Mouse (Mus musculus) left cerebral cortex, adult 2 months (tissue): ENCODE measurements around the gene Fam57b. TPM values are rescaled to one million over a fixed set of nuclear protein-coding genes. Genes with fewer than 3 reads are reported as not detected.

Experiments
- DNase-seq, 2 experiments: peaks; one replicate each; pipeline ENCODE4 v3.0.0; 2021 to 2022; ENCODE audit warnings: low spot score in 2 of 2, mixed read lengths in 1 of 2; ENCODE audit errors: extremely low spot score in 1 of 2
- H3K27ac ChIP-seq: fragments of 200-600 bp; 2 replicates; pipeline ENCODE4 v1.8.1; 2022
- H3K4me3 ChIP-seq: fragments of 200-600 bp; 2 replicates; pipeline ENCODE4 v1.8.1; 2022
- CTCF ChIP-seq: fragments of 200-600 bp; IDR thresholded peaks from 2 replicates; pipeline ENCODE4 v1.8.1; 2022; ENCODE audit warnings: antibody characterized with exemption, mild to moderate bottlenecking, moderate library complexity
- intact Hi-C: fragments of 180-260 bp; cut with DNase I; formaldehyde crosslinking; loops from one replicate; pipeline ENCODE4 v1.15.1; 2025
- total RNA-seq, 2 experiments: library from RNA; stranded (reverse); gene quantifications; 2 replicates each; pipeline ENCODE4 v1.2.3; 2021

Fam57b gene
- total RNA-seq, 2 experiments from 2014 or later = 71.6 to 77.4 TPM

DNA sequence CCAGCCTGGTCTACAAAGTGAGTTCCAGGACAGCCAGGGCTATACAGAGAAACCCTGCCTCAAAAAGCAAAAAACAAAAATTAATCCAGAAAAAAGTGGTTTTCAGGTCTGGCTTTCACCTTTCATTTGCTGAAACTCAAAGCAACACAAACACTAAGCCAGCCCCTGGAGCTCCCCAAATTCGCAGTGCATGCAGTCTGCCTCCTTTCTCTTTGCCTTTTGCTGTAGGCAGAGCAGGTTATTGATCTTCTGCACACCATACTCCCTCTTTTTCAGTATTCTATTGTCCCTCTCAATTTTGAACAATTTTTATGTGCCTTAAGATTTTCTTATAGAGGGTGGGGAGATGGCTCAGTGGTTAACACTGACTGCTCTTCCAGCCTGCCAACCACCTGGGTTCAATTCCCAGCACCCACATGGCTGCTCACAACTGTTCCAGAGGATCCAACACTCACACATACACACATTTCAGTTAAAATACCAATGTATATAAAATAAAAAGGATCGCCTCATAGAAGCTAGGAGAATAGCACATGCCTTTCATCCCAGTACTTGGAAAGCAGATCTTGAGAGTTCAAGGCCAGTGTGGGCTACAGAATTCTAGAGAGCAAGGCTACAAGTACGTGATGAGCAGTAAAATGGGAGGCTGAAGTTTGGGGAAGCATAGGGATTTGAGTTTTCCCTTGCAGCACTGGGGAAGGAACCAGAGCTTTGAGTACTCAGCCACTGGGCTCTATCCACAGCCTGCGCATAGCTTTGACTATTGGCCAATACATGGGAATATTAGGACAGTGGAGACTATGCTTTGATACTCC, 3.8 kb upstream of the Fam57b start:
- no peak for TF ChIP-seq CTCF
- no peak overlapping the region for H3K27ac ChIP-seq
- DNase-seq = no peak
- H3K4me3 ChIP-seq = no peak overlapping the region
- intact Hi-C loops = loop anchor here (10.0 kb wide), 1 partner anchor 289 kb away; the partner anchor contains the start of gene Atxn2l

DNA sequence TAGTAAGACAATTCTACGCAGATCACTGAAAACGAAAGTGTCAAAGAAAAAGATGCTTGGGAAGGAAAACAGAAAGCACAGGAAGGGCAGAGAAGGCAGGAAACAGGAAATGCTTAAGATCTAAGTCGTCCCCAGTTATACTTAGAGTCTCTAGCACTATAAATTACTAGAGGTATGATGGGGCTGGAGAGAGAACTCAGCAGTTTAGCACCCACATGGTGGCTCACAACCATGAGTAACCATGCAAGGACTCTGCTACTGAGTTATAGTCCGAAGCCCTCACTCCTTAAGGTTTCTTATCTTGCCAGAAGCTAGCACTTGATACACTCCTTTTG, 3.2 kb upstream of the Fam57b start:
- TF ChIP-seq CTCF = no peak
- Histone ChIP-seq H3K27ac (no peak overlapping the region), H3K4me3 (no peak overlapping the region)
- intact Hi-C loops = loop anchor here (10.0 kb wide), 1 partner anchor 289 kb away; the partner anchor contains the start of gene Atxn2l
- no peak for DNase-seq

DNA sequence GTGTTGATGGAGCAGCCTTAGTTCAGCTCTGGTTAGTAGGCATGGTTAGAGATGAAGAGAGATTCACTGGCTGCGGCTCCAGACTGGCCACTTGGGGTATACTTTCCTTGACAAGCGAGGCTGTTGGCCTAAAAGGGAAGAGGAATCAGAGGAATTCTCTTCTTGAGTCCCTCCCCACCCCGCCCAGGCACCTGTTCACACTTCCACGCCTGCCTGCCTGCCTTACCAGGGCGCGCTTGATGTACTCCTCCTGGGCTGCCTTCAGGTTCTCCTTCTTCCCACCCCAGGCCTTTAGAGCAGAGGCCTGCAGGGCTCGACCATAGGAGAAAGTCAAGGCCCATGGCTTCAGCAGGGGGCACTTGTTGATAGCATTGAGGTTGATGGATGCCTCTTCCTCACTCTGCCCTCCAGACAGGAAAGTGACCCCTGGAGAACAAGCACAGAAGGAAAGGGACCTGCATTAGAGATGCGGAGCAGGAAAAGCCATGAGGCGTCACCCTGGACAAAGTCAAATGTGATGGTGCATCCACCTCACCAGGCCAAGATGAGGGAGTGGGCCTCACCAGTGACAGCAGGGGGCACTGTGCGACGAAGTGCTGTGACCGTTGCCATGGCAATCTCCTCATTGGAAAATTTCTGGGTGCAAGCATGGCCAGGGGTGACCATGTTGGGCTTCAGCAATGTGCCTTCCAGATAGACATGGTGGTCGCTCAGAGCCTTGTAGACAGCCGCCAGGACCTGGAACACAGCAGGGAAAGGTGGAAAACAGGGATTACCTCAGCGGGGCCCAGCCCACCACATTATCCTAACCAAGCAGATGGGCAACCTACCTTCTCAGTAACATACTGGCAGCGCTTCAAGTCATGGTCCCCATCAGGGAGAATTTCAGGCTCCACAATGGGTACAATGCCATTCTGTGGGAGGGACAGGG, 1.8 kb upstream of the Fam57b start:
- intact Hi-C loops = loop anchor here (5.0 to 10.0 kb wide), 2 partner anchors 93 to 291 kb away; partner anchors contain the start of gene Atxn2l
- Histone ChIP-seq H3K27ac (no peak overlapping the region; the same call in 1 of the 2 replicates), H3K4me3 (peak overlapping the region; percentile 81)
- peak; percentile 30 for TF ChIP-seq CTCF
- DNase-seq = no peak

DNA sequence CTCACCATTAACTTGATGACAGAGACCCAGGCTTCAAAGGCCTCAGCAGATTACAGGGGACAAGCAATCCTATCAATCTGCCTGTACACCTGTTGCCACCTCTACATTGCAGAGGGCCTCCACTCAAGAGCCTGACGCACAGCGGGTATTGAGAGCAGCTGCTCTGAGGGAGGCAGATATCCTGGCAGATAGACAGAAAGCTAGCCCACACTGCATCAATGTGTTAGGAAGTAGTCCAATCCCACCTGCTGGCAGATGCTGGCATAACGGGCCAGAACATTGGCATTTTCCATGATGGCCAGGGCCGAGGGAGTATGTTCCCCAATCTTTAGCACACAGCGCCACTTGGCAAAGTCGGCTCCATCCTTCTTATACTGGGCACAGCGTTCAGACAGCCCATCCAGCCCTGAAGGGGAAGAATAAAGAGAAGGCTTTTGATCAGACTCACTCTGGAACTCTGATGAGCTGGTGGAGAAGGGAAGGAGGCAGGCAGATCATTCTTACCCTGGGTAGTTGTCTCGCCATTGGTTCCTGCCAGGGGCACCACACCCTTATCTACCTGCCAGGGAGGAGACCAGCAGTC, 1.0 kb upstream of the Fam57b start:
- intact Hi-C loops = loop anchor here (5.0 to 10.0 kb wide), 2 partner anchors 94 to 292 kb away; partner anchors contain the start of gene Atxn2l
- Histone ChIP-seq H3K4me3 (peak overlapping the region; percentile 81), H3K27ac (peak overlapping the region; percentile 29; the same call in 1 of the 2 replicates)
- peak; percentile 44 for TF ChIP-seq CTCF
- DNase-seq = peak in 1 of 2 experiments; percentile 59

DNA sequence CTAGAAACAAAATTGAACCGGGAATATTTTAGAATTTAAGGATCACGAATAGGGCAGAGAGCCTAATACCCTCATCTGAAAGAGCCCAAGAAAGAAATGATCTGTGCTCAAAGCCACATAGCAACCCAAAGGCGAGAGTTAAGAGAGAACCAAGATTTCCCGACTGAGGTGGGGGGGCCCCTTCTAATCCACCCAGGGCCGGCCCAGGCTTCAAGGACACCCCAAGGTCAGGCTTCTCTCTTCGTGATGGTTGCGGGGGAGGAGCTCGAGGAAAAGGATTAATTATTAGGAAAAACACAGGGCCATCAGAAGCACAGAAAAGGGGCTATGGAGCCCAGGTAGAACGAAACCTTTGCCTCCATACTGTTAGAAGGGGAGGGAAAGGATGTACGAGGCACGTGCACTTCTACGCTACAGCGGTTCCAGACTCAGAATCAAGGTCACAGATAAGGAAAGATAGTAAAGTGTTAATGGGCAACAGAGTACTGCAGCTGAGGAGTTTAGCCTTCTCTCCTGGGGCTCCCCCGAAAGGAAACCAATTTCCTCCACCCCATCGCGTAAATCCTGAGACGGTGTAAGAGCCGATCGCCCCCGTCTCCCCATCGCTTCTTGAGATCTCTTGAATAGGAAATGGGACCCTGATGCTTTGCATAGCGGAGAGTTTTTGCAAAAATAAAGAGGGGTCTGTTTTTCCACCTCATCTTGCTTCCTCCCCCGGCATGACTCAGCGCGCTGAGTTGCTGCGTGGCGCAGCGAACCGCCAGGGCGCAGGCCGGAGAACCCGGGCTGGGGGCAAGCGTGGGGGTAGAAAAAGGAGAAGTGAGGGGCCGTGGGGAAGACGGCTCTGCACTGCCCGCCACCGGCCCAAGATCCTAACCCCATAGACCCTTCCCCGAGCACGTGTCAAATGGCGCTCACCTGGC, 920 bp downstream of the Fam57b start:
- intact Hi-C loops = loop anchor here (1.0 to 10.0 kb wide), 3 partner anchors 96 to 294 kb away; partner anchors contain the start of genes Atxn2l and Maz
- no peak for TF ChIP-seq CTCF
- Histone ChIP-seq H3K4me3 (peak overlapping the region; percentile 81), H3K27ac (peak overlapping the region; percentile 100)
- DNase-seq = no peak

DNA sequence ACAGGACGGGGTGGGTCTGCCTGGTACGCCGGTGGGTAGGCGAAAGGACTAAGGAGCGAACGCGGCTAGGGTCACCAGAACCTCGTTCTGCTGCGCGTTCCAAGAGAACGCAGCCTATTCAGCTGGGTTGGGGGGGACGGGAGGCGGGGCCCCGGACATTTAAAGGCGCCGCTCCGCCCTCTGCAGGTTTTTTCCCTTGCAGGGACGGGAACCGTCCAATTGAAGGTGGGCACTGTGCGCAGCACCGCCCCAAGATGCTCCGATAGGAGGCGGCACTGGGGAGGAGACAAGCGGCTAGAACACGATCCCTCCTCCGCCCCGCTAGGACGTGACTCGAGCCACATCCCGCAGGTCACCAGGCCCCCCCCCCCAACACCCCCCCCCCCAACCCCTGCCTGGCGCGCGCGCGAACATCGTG, 1.6 kb downstream of the Fam57b start:
- peak; percentile 59 for TF ChIP-seq CTCF
- peak; percentile 96 to 98 for DNase-seq
- Histone ChIP-seq H3K27ac (peak overlapping the region; percentile 100), H3K4me3 (peak overlapping the region; percentile 81)
- intact Hi-C loops = loop anchor here (1.0 to 10.0 kb wide), 3 partner anchors 97 to 294 kb away; partner anchors contain the start of genes Atxn2l and Maz

DNA sequence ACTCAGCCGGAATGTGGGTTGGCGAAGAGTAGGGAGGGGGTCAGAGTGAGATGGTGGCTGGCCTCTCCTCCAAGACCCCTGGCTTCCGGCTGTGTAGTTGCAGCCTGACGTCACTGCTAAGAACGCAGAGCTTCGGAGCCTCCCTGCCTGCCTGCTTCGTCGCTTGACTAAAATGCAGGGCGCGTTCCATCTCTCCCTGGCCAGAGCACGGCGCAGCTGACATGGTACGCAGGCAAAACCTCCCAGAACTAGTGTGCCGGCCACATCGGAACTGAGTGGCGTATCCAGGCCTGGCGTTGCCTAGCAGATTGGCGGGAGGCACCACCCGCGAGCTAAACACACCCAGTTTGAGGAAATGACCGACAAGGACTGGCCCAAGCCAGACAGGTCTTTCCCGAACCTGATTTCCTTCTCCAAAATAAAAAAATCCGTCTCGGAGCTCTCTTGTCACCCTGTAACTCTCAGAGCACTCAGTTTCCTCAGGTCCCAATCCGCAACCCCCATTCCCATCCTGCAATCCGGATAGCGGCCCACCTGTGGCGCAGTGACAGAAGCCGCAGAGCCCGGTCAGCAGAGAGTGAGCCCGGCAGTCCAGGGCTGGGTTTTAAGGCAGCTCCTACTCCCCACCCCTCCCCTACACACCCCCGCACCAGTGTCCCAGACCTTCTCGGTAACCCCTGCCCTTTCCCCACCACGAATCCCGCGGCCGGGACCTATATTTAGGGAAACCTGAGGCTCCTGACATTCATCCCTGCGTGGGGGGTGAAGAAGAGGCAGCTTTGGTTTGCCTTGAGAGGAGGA, 2.2 kb downstream of the Fam57b start:
- peak overlapping the region; percentile 100 for H3K27ac ChIP-seq
- DNase-seq = peak in 1 of 2 experiments; percentile 54
- intact Hi-C loops = loop anchor here (1.0 to 10.0 kb wide), 3 partner anchors 97 to 295 kb away; partner anchors contain the start of genes Atxn2l and Maz
- TF ChIP-seq CTCF = peak; percentile 48
- peak overlapping the region; percentile 73 for H3K4me3 ChIP-seq

DNA sequence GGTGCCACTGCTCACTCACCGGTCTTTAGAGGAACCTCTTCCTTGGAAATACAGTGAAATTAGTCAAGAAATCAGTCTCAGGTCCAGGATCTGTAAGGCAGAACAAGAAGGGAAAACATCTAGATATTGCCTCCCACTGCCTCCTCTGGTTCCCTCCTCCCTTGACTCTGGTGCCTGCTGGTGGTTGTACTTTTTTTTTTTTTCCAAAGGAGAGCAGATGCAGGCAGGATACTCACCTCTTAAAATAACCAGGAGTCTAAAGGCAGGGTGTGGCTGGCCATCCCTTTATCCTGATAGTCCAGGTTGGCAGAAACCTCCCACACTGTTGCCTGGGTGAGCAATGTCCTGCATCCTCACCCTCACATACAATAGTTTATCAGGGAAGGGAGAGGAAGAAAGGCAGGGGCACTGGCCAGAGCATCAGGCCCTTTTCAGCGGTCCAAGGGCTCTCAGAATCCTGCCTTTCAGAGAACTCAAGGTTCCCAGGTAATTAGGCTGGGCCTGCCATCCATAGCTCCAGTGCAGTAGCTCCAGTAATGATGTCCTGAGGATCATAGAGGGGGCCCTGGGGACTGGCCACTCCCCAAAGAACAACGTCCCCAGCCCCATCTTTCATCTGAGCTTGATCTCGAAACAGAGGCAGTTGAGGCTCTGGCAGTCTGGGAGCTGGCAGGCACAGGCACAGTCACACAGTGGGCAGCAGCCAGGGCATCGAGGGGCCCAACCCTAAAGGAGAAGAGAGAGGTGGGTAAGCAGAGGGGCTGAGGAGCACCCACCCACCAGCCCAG, 3.0 kb downstream of the Fam57b start:
- H3K27ac ChIP-seq = peak overlapping the region; percentile 100
- peak overlapping the region; percentile 73 for H3K4me3 ChIP-seq
- intact Hi-C loops = no loop called here
- no peak for TF ChIP-seq CTCF
- DNase-seq = no peak

DNA sequence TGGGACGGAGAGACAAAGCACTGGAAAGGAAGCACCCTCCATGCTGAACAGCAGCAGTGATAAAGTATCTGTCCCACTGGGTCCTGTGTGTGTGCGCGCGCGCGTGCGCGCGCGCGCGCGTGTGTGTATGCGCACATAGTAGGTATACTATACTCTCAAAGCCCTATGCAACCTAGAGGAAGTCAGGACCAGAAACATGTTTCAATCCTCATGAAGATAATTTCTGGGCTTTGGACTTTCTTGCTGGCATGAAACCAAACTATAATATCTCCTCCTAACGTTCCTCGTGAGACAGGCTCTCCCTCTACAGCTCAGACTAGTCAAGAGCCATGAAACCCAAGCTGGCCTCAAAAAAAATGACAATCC, 3.6 kb downstream of the Fam57b start:
- TF ChIP-seq CTCF = no peak
- no peak for DNase-seq
- intact Hi-C loops = no loop called here
- Histone ChIP-seq H3K4me3 (no peak overlapping the region), H3K27ac (peak overlapping the region; percentile 100)
